Comparison of ENCODE assay signal across 8 mouse cellular contexts in the genomic region with DNA sequence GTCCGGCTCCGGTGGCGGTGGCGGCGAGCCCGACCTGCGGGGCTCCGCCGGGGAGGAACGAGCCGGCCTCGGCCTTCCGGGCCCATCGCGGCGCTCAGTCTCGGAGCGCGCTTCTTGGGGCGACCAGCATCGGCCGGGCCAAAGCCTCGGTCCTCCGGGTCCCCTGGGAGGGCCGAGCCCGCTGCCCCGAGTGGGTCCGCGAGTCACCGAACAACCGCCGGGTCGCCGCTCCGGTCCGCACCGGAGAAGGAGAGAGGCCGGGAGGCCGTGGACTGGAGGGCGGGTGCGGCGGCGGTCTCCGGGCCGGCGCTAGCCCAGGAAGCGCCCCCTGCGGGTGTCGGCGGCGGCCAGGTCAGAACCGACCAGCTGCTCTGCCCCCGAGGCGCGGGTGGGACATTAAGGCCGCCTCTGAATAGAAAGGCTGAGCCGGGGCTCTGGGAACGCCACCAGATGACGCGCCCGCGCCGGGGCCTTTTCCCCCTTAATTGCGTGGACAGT. TPM values are rescaled to one million over a fixed set of nuclear protein-coding genes. Genes with fewer than 3 reads are reported as not detected.
DNase-seq lines count a peak whose midpoint lies in the region; ATAC-seq and TF ChIP-seq lines count a peak whose summit lies in the region.

No protein-coding gene starts in this region.

- peak overlapping the region; percentile 77 for H3K27ac ChIP-seq in forebrain, embryonic 14.5 days (ENCODE audit: low read depth, low read length)
- no peak overlapping the region for H3K27ac ChIP-seq in kidney, embryonic 16.5 days (ENCODE audit: low read length)
- 0 out of 2 replicates have a peak overlapping the region, but pooled peaks have one; percentile 15 for H3K27ac ChIP-seq in midbrain, embryonic 15.5 days

- under 1% methylated on average over 50 of the region's 64 CpGs for WGBS in forebrain, embryonic 14.5 days
- WGBS in kidney, embryonic 16.5 days = 1% methylated on average over 59 of the region's 64 CpGs
- WGBS in midbrain, embryonic 15.5 days = under 1% methylated on average over 62 of the region's 64 CpGs

- CTCF ChIA-PET in Patski (lab: Charles Lee) = no interaction called here

- peak; percentile 31 for ATAC-seq in Patski
- peak; percentile 52 for ATAC-seq in forebrain, embryonic 14.5 days
- peak; percentile 86 for ATAC-seq in kidney, embryonic 16.5 days (ENCODE audit: low FRiP score, low TSS enrichment)
- peak; percentile 62 for ATAC-seq in midbrain, embryonic 15.5 days (replicated peaks)

- peak; percentile 53 for TF ChIP-seq CTCF in Patski (IDR thresholded peaks at IDR 0.05)

- H3K9ac ChIP-seq in forebrain, embryonic 14.5 days (ENCODE audit: low read length) = peak overlapping the region; percentile 58
- H3K9ac ChIP-seq in kidney, embryonic 16.5 days (replicated peaks; ENCODE audit: low read length) = peak overlapping the region; percentile 47; the same call in 1 of the 2 replicates
- H3K9ac ChIP-seq in midbrain, embryonic 15.5 days = peak overlapping the region; percentile 32; the same call in 1 of the 2 replicates

- in situ Hi-C loops in Patski (cut with MboI; ENCODE audit: low pct_unique_long_range_greater_than_20kb) = no loop called here

- H3K9me3 ChIP-seq in forebrain, embryonic 14.5 days (replicated peaks; ENCODE audit: control insufficient read depth, low read length) = no peaks in the 10 kb centered on the region
- no peaks in the 10 kb centered on the region for H3K9me3 ChIP-seq in kidney, embryonic 16.5 days (ENCODE audit: low read length)
- H3K9me3 ChIP-seq in midbrain, embryonic 15.5 days = no peaks in the 10 kb centered on the region

- peaks cover 8% of the 10 kb centered on the region; the same call in 1 of the 2 replicates for H3K4me1 ChIP-seq in forebrain, embryonic 14.5 days (ENCODE audit: control insufficient read depth, insufficient read depth, low read length)
- peaks cover 10% of the 10 kb centered on the region for H3K4me1 ChIP-seq in kidney, embryonic 16.5 days (ENCODE audit: insufficient read depth, low read length)
- peaks cover 14% of the 10 kb centered on the region for H3K4me1 ChIP-seq in midbrain, embryonic 15.5 days

- POLR2A ChIA-PET in Patski (lab: Charles Lee) = no interaction called here

- H3K4me2 ChIP-seq in forebrain, embryonic 14.5 days (ENCODE audit: low read length) = peak overlapping the region; percentile 93
- peak overlapping the region; percentile 85 for H3K4me2 ChIP-seq in kidney, embryonic 16.5 days (replicated peaks; ENCODE audit: low read depth, low read length)
- peak overlapping the region; percentile 77 for H3K4me2 ChIP-seq in midbrain, embryonic 15.5 days

- DNase-seq in gastrocnemius, postnatal 10 days = peak; percentile 25
- no peak for DNase-seq in gastrocnemius, postnatal 36 days
- DNase-seq in Patski (ENCODE audit: low read depth, low spot score) = no peak
- DNase-seq in forebrain, embryonic 14.5 days (ENCODE audit: low spot score) = peak; percentile 64
- DNase-seq in layer of hippocampus, postnatal 14 days (ENCODE audit: low spot score in 2 of 2) = no peak
- no peak for DNase-seq in urinary bladder, postnatal 10 days (ENCODE audit: low spot score)

- intact Hi-C loops in gastrocnemius, postnatal 36 days (cut with DNase I) = no loop called here

- peaks cover 58% of the 10 kb centered on the region for H3K27me3 ChIP-seq in Patski
- peaks cover 74% of the 10 kb centered on the region for H3K27me3 ChIP-seq in forebrain, embryonic 14.5 days (replicated peaks; ENCODE audit: control insufficient read depth, insufficient read depth, low read length)
- H3K27me3 ChIP-seq in kidney, embryonic 16.5 days (ENCODE audit: insufficient read depth, low read length) = peaks cover 94% of the 10 kb centered on the region
- peaks cover 78% of the 10 kb centered on the region for H3K27me3 ChIP-seq in midbrain, embryonic 15.5 days (replicated peaks)

- H3K4me3 ChIP-seq in forebrain, embryonic 14.5 days (ENCODE audit: low read depth, low read length) = peak overlapping the region; percentile 41
- H3K4me3 ChIP-seq in kidney, embryonic 16.5 days (ENCODE audit: low read length) = peak overlapping the region; percentile 55
- H3K4me3 ChIP-seq in midbrain, embryonic 15.5 days = peak overlapping the region; percentile 40

- no peaks in the 10 kb centered on the region for H3K36me3 ChIP-seq in forebrain, embryonic 14.5 days (ENCODE audit: control insufficient read depth, insufficient read depth, low read length)
- H3K36me3 ChIP-seq in kidney, embryonic 16.5 days (ENCODE audit: insufficient read depth, low read length) = no peaks in the 10 kb centered on the region
- no peaks in the 10 kb centered on the region for H3K36me3 ChIP-seq in midbrain, embryonic 15.5 days (replicated peaks)

RNA-seq across cellular contexts. Expression of a gene that starts 3.0 kb away (rescaled TPM):
- not detected for total RNA-seq in gastrocnemius, postnatal 10 days (2021)
- total RNA-seq in gastrocnemius, postnatal 36 days (2021) = not detected
- not detected for polyA plus RNA-seq in Patski (2021)
- polyA plus RNA-seq in forebrain, embryonic 14.5 days (2014; fragmentation: Nextera tagmentation; extraction: Ambion mirVana) = 0.22 and 0.44 TPM in 2 replicates
- polyA plus RNA-seq in kidney, embryonic 16.5 days (2015; fragmentation: Nextera tagmentation; extraction: Ambion mirVana) = not detected in 2 replicates
- 0.09 and 0.38 TPM in 2 replicates for polyA plus RNA-seq in midbrain, embryonic 15.5 days (2015; fragmentation: Nextera tagmentation; extraction: Ambion mirVana)
- not detected for total RNA-seq in layer of hippocampus, postnatal 14 days (2021)

RNA-seq across cellular contexts. Expression of a gene that starts 38.7 kb away (rescaled TPM):
- total RNA-seq in gastrocnemius, postnatal 10 days (2021) = 10 to 100 TPM; 11.3 to 12.1 TPM
- 10 to 100 TPM; 10.3 to 10.5 TPM for total RNA-seq in gastrocnemius, postnatal 36 days (2021)
- polyA plus RNA-seq in Patski (2021) = 15.8 TPM
- 74.5 and 79.6 TPM in 2 replicates for polyA plus RNA-seq in forebrain, embryonic 14.5 days (2014; fragmentation: Nextera tagmentation; extraction: Ambion mirVana)
- 40.2 and 40.7 TPM in 2 replicates for polyA plus RNA-seq in kidney, embryonic 16.5 days (2015; fragmentation: Nextera tagmentation; extraction: Ambion mirVana)
- 60.5 and 63.4 TPM in 2 replicates for polyA plus RNA-seq in midbrain, embryonic 15.5 days (2015; fragmentation: Nextera tagmentation; extraction: Ambion mirVana)
- total RNA-seq in layer of hippocampus, postnatal 14 days (2021) = 10 to 100 TPM; 39.6 to 45.4 TPM

Comparison
In these comparisons a context has a peak if more than half of its experiments do, and no peak if none do; other contexts are left out.
1. DNase-seq: peak in gastrocnemius, postnatal 10 days (single experiment) and forebrain, embryonic 14.5 days (single experiment); none in gastrocnemius, postnatal 36 days (0 of 2), Patski (single experiment), layer of hippocampus, postnatal 14 days (0 of 2) and urinary bladder, postnatal 10 days (single experiment).
2. ATAC-seq: peak in every context shown above with its lines; median percentile 86 in kidney, embryonic 16.5 days; 62 in midbrain, embryonic 15.5 days; 52 in forebrain, embryonic 14.5 days; 31 in Patski.
3. Peak in every context shown above with its lines, with median percentiles within 50 percentile points of each other: H3K4me2 ChIP-seq, H3K4me3 ChIP-seq and H3K9ac ChIP-seq.